Mouse (Mus musculus) left cerebral cortex, adult 6 months (tissue): ENCODE data around the gene Wfdc6b. TPM values are rescaled to one million over a fixed set of nuclear protein-coding genes. Genes with fewer than 3 reads are reported as not detected.

Source experiments
- long read RNA-seq, 2 experiments: library from polyadenylated mRNA; unstranded; transcript quantifications; one replicate each; pipeline ENCODE4 v2.0.0; 2019 to 2020
- polyA plus RNA-seq: library from polyadenylated mRNA; unstranded; fragments of <200 nt; fragmentation: Nextera tagmentation; gene quantifications from 2 replicates; pipeline ENCODE4 v1.2.3, GENCODE M21; 2021

The Wfdc6b gene
- polyA plus RNA-seq: not detected in 2 replicates
- long read RNA-seq, experiment 1: 0 reads
- long read RNA-seq, experiment 2: 0 reads

GRCm38 (mm10) chr2:164613471-164613870 is at the start of gene Wfdc6b, which contains the start of gene Wfdc8:
TSS of gene Wfdc6b (plus strand) at chr2:164613522.
TSS of gene Wfdc8 (minus strand) at chr2:164613626.

GRCm38 (mm10) chr2:164573359-164573758 is 40.0 kb upstream of the Wfdc6b start, which contains the start of gene Spint3:
TSS of gene Spint3 (minus strand) at chr2:164573459.

DNA sequence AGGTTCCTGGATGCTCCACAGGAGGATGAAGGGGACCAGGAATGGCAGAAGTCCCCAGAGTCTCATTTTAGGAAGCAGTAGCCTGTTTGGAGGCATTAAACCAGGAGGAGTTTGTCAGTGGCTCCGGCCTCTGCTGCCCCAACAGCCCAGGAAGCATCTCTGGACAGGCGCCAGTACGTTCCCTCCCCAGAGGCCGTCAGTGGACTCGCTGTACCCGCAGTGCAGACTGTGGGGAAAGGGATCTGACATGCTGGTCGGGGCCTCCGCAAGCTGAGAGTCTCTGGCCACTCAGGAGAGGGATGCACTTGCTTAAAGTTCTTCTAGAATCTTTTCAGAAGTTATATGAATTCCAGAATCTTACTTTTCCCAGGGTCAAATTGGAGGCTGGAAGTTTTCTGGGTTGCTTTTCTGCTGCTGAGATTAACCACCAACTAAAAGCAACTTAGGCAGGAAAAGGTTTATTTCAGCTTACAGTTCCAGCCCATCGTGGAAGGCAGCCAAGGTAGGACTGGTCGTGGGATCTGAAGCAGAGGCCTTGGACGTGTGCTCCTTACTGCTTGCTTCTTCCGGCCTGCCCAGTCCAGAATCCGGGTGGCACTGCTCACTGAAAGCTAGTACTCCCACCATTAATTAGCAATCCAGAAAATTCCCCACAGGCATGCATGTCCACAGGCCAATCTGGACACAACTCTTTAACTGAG is 28.1 kb upstream of the Wfdc6b start, which contains the start of gene Wfdc6a:
Wfdc6a (minus strand) TSS at position 423 of the 701 bp plus-strand sequence.

GRCm38 (mm10) chr2:164593494-164593893 is 19.8 kb upstream of the Wfdc6b start, which contains the start of gene Eppin:
TSS of gene Eppin (minus strand) at chr2:164593594.

GRCm38 (mm10) chr2:164638696-164639095 is 25.4 kb downstream of the Wfdc6b start, which contains the start of gene Wfdc16:
TSS of gene Wfdc16 (minus strand) at chr2:164638796.

DNA sequence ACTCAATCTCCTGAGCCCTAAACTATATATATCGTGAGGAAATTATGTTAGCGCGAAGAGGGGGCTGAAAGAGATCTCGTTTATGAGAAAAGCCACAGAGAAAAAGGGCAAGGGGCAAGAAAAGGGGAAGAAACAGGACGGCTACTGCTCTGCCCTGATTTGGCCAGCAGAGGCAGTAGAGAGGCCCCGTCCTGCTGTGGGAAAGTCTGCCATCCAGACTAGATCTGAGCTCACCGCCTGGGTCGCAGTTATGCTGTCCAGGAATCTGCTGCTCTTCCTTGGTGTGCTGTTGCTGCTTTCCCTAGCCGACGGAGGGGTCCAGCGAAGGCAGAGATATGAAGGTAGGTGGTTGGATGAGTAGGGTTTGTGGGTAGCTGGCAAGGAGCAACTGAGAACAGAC is 42.5 kb downstream of the Wfdc6b start, which contains the start of gene Wfdc10:
Wfdc10 (plus strand) TSS at position 189 of the 400 bp plus-strand sequence.

DNA sequence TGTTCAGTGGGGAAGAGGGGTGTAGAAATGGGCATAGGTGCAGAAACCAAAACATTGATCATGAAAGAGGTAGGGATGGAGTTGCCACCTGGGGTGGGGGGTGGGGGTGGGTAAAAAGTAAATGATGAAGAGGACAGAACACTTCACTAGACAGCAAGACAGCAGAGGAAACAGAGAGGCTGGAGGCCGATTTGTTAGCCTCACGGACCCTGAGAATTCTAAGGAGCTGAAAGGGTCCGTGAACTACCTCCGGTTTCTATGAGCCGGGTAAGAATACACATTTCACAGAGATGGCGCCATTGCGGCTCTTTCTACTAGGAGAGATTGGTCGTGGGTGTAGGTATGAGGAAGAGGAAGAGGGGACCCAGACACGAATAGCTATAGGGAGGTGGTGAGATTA is 43.2 kb downstream of the Wfdc6b start, which contains the start of gene Wfdc9:
Wfdc9 (minus strand) TSS at position 101 of the 400 bp plus-strand sequence.

Other genes starting within 250 kb of the Wfdc6b start
- 0.40 TPM in 1 of 2 replicates, not detected in the other for gene Slpi, start 224.4 kb upstream of the Wfdc6b start, polyA plus RNA-seq
- gene Rbpjl, start 210.4 kb upstream of the Wfdc6b start, polyA plus RNA-seq: 0.16 and 0.23 TPM in 2 replicates
- gene Matn4, start 208.4 kb upstream of the Wfdc6b start, polyA plus RNA-seq: 3.8 and 3.9 TPM in 2 replicates
- 156 and 202 TPM in 2 replicates for gene Sdc4, start 169.6 kb upstream of the Wfdc6b start, polyA plus RNA-seq
- gene Sys1, start 156.6 kb upstream of the Wfdc6b start, polyA plus RNA-seq: 99.5 and 102 TPM in 2 replicates
- gene Gm20458, start 152.6 kb upstream of the Wfdc6b start, polyA plus RNA-seq: 4.3 and 26.7 TPM in 2 replicates
- gene Trp53tg5, start 139.8 kb upstream of the Wfdc6b start, polyA plus RNA-seq: not detected in 2 replicates
- gene Dbndd2, start 127.4 kb upstream of the Wfdc6b start, polyA plus RNA-seq: 233 and 239 TPM in 2 replicates
- 43.3 and 44.2 TPM in 2 replicates for gene Pigt, start 116.0 kb upstream of the Wfdc6b start, polyA plus RNA-seq
- gene Wfdc2, start 51.1 kb upstream of the Wfdc6b start, polyA plus RNA-seq: 0.25 and 0.31 TPM in 2 replicates
- gene Spint3, start 40.1 kb upstream of the Wfdc6b start, polyA plus RNA-seq: not detected in 2 replicates
- gene Wfdc6a, start 28.1 kb upstream of the Wfdc6b start, polyA plus RNA-seq: not detected in 2 replicates
- gene Eppin, start 19.9 kb upstream of the Wfdc6b start, polyA plus RNA-seq: not detected in 2 replicates
- gene Wfdc8, start 104 bp downstream of the Wfdc6b start, polyA plus RNA-seq: not detected in 2 replicates
- not detected in 2 replicates for gene Wfdc16, start 25.3 kb downstream of the Wfdc6b start, polyA plus RNA-seq
- not detected in 2 replicates for gene Wfdc10, start 42.5 kb downstream of the Wfdc6b start, polyA plus RNA-seq
- gene Wfdc9, start 43.1 kb downstream of the Wfdc6b start, polyA plus RNA-seq: not detected in 2 replicates
- not detected in 2 replicates for gene Wfdc11, start 60.6 kb downstream of the Wfdc6b start, polyA plus RNA-seq
- not detected in 2 replicates for gene Wfdc13, start 71.6 kb downstream of the Wfdc6b start, polyA plus RNA-seq
- gene Spint4, start 85.0 kb downstream of the Wfdc6b start, polyA plus RNA-seq: not detected in 2 replicates
- gene Spint5, start 101.8 kb downstream of the Wfdc6b start, polyA plus RNA-seq: not detected in 2 replicates
- 3.0 and 3.1 TPM in 2 replicates for gene Wfdc3, start 132.4 kb downstream of the Wfdc6b start, polyA plus RNA-seq
- 5.0 and 21.1 TPM in 2 replicates for gene Dnttip1, start 132.5 kb downstream of the Wfdc6b start, polyA plus RNA-seq
- 1.3 and 1.4 TPM in 2 replicates for gene Ube2c, start 156.4 kb downstream of the Wfdc6b start, polyA plus RNA-seq
- gene Tnnc2, start 166.4 kb downstream of the Wfdc6b start, polyA plus RNA-seq: 0.64 and 0.74 TPM in 2 replicates
- gene Snx21, start 172.3 kb downstream of the Wfdc6b start, polyA plus RNA-seq: 50.8 and 62.0 TPM in 2 replicates
- 21.4 TPM in 2 replicates for gene Acot8, start 191.4 kb downstream of the Wfdc6b start, polyA plus RNA-seq
- gene Zswim3, start 191.6 kb downstream of the Wfdc6b start, polyA plus RNA-seq: 7.8 and 8.8 TPM in 2 replicates
- gene Zswim1, start 209.2 kb downstream of the Wfdc6b start, polyA plus RNA-seq: 23.2 and 23.4 TPM in 2 replicates
- not detected in 2 replicates for gene Spata25, start 215.0 kb downstream of the Wfdc6b start, polyA plus RNA-seq
- 105 and 121 TPM in 2 replicates for gene Ctsa, start 219.4 kb downstream of the Wfdc6b start, polyA plus RNA-seq
- 3.4 and 4.6 TPM in 2 replicates for gene Neurl2, start 219.9 kb downstream of the Wfdc6b start, polyA plus RNA-seq
- 75.3 and 129 TPM in 2 replicates for gene Pltp, start 244.2 kb downstream of the Wfdc6b start, polyA plus RNA-seq